Mouse (Mus musculus) embryo, embryonic 10 days (tissue): ENCODE measurements at regions not wholly inside any gene's neighbourhood (a gene's known extent, or its start where the extent isn't known, plus 50 kb on each side); places are given as distances from the start of the nearest gene placed in this dataset.

Experiments used
- DNase-seq: peaks from one replicate; pipeline ENCODE4 v3.0.0-alpha.2; 2015; ENCODE audit warnings: low spot score

- DNase-seq = no peak
Measured at GRCm38 (mm10) chr5:118495478-118495760, 65.1 kb upstream of the Med13l start.

- DNase-seq = no peak
Measured at GRCm38 (mm10) chr5:118501624-118502023, 58.9 kb upstream of the Med13l start.

GRCm38 (mm10) chr5:118502991-118503390, 57.5 kb upstream of the Med13l start:
- DNase-seq = no peak

GRCm38 (mm10) chr5:118504170-118504569, 56.3 kb upstream of the Med13l start:
- no peak for DNase-seq

GRCm38 (mm10) chr5:118504926-118505325, 55.6 kb upstream of the Med13l start:
- no peak for DNase-seq

- no peak for DNase-seq
Measured at GRCm38 (mm10) chr5:118509871-118510270, 50.6 kb upstream of the Med13l start.
